Mouse (Mus musculus): ENCODE data around the gene Rasl11a.
"Not testable (repeated sequence)": the region's sequence is repeated elsewhere in the genome, so short reads cannot be mapped to it uniquely, and the experiment has no call there.

Rasl11a gene

GRCm38 (mm10) chr5:146844301-146844941 lies 450 bp upstream of the Rasl11a start:
- DNase-seq (ENCODE audit: low spot score), result no peak

GRCm38 (mm10) chr5:146846489-146846888 lies 1.6 kb downstream of the Rasl11a start:
- DNase-seq (ENCODE audit: low spot score), result no peak

GRCm38 (mm10) chr5:146848936-146849582 lies 4.2 kb downstream of the Rasl11a start:
- DNase-seq (ENCODE audit: low spot score), result no peak

DNA sequence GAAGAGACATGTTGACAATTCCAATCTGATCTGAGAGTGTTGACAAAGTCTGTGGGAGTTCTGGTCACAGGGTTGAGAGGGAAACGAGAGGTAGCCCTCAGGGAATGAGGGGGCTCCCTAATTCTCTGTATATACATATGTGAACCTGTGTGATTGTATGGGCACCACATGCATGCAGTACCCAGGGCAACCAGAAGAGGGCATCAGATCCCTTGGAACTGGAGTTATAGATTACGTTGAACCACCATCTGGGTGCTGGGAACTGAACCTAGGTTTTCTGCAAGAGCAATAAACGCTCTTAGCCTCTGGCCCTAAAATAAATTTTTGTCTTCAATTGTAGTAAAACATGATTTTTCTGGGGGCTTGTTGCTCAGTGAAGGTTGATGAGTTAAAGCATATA lies 11.2 kb downstream of the Rasl11a start:
- DNase-seq (ENCODE audit: low spot score), result no peak

GRCm38 (mm10) chr5:146857620-146858019 lies 12.7 kb downstream of the Rasl11a start:
- no peak for DNase-seq (ENCODE audit: low spot score)

- no peak for DNase-seq (ENCODE audit: low spot score)
Observed at GRCm38 (mm10) chr5:146858772-146859171, 13.9 kb downstream of the Rasl11a start.

DNA sequence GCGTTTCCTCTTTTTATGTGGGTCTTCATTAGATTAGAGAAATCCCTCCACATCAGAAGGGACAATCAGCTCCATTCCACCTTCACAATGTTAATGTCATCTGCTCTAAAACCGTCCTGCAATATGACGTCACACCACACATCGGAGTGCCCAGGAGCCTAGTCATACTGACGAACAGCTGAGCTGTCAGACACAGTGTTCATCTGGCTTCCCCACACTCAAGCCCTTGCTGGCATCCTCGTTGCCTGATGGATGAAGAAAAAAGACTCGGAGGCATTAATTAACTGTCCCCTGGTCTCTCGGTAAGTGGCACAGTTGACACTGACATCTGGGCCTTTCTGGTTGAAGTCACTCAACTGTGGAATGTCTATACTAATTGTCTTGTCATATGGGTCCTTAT lies 14.4 kb downstream of the Rasl11a start:
- no peak for DNase-seq (ENCODE audit: low spot score)

- no peak for DNase-seq (ENCODE audit: low spot score)
Observed at GRCm38 (mm10) chr5:146860222-146860998, 15.5 kb downstream of the Rasl11a start.

DNA sequence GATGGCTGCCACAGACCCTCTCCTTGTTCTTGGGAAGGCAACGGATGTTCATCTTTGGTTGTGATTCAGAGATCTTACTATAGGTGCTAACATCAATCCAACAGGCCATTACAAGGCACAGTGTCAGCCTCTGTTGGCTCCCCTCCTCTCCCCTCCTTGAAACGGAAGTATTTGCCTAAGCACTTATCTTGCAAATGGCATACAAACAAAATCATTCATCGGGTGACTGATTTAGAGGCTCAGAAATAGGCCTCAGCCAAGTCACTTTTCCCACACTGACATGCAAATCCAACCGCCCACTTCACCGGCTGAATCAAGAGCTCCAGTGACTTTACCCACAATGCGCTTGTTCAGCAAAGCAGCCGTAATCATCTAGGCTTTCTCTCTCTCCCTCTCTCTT lies 16.7 kb downstream of the Rasl11a start:
- no peak for DNase-seq (ENCODE audit: low spot score)

DNA sequence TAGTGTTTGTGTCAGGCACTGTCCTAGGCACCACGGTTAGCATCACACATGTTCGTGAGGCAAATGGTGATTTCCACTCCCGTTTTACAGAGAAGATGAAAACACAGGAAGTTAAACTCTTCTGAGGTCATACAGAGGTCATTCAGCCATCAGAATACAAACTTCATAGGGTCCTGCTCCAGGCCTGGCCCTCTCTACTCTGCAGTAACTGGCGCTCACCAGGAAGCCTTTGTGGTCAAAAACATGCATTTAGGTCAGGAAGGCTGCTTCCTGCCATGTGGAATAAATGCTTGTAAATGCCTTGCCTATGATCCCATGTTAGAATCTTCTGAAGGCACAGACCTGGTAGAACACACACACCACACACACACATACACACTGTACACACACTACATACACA lies 20.6 kb downstream of the Rasl11a start:
- no peak for DNase-seq (ENCODE audit: low spot score)

GRCm38 (mm10) chr5:146866277-146866676 lies 21.4 kb downstream of the Rasl11a start:
- no peak for DNase-seq (ENCODE audit: low spot score)

DNA sequence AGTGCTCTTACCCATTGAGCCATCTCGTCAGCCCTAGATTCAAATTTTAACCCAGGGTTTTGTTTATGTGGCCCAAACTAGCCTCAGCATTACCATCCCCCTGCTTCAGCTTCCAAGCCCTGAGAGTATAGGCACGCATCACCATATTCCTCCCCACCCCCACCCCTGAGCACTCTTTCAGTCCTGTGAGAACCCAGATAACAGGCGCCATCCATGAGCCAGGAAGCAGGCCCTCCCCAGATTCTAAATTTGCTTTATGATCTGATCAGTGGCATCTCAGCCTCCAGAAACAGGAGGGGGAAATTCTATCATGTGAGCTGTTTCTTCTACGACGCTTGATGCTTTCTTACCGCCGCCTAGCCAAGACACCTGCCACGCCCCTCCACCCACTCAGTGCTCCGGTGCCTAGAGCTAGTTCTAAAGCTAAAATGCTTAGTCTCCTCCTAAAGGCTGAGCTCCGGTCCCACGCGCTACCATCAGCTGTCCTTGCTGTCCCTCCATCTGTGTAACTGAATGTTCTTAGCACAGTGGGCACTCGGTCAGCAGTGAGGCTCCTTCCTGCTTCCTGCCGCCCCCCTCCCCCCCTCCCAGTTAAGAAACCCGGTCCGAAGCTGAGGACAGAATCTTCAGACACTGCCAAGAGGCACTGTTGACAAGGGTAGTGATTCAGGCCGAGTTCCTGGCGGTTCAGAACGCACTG lies 22.5 kb downstream of the Rasl11a start:
- DNase-seq (ENCODE audit: low spot score), result no peak

GRCm38 (mm10) chr5:146867946-146868314 lies 23.1 kb downstream of the Rasl11a start:
- DNase-seq (ENCODE audit: low spot score), result no peak

DNA sequence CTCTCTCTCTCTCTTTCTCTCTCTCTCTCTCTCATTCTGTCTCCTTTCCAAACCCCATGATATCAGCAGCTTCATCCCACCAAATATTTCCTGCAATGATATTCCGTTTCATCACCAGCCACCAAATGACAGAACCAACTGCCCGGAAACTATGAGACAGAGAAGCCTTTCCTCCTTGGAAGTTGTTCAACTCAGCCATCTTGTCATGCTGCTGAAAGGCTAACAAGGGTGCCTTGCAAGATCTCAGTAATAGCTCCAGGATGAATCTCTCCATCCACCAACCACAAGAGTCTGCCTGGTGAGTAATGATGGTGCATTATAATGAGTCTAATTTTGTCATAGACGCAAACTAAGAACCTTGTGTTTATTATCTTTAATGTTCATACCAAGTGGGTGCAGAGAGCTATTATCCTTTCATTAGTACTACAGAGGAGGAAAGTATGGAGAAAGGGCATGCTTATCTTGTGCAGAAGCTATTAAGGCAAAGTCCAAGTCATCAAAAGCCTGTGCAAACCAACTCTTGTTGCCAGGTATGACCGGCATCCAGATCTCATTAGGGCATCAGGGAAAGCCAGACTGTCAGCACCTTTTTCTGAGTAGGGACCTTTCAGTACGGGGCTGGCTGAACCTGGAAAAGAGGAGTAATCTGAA lies 28.2 kb downstream of the Rasl11a start:
- no peak for DNase-seq (ENCODE audit: low spot score)

- DNase-seq (ENCODE audit: low spot score), result no peak
Observed at GRCm38 (mm10) chr5:146876024-146876423, 31.2 kb downstream of the Rasl11a start.

DNA sequence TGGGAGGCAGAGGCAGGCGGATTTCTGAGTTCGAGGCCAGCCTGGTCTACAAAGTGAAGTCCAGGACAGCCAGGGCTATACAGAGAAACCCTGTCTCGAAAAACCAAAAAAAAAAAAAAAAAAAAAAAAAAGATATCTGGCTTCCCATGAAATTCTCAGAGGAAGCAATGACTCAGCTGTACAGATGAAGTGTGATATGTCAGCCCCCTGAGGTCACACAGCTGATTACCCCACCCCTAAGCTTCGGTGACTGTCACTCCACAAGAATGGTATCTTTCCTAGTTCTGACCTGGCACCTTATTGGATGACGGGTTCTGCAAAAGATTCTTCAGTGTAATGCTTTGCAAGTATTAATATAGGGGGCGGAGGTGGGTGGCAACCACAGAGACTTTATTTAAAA lies 33.0 kb downstream of the Rasl11a start:
- not testable (repeated sequence) for DNase-seq (ENCODE audit: low spot score)

DNA sequence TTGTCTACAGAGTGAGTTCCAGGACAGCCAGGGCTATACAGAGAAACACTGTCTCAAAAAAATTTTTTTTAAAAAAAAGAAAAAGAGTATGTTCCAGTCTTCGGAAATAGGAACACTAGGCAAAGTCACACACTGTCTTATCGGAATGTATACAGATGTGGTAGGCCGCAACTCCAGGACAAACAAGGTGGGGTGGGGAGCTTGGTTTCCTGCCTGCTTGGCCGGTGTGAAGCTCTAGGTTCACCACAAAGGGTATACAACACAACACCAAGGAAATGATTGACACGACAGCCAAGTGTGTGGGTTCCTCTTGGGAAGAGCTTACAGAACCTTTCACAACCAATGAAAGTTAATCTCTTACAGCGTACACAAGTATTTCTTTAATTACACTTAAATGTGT lies 37.4 kb downstream of the Rasl11a start:
- DNase-seq (ENCODE audit: low spot score), result no peak

DNA sequence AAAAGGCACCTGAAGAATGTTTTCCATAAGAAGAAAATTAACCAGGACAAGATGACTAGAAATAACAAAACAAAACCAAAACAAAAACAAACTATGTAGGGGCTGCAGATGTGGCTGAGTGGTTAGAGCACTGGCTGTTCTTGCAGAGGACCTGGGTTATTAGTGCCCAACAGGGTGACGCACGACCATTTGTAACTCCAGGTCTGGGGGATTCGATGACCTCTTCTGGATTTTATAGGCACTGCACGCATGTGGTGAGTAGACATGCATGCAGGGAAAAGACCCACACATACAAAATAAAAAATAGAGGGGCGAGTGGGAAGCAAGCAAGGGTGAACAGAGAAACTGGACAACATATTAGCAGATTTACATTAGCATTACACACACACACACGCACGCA lies 38.2 kb downstream of the Rasl11a start:
- no peak for DNase-seq (ENCODE audit: low spot score)

- DNase-seq (ENCODE audit: low spot score), result no peak
Observed at GRCm38 (mm10) chr5:146883486-146884272, 38.8 kb downstream of the Rasl11a start.

DNA sequence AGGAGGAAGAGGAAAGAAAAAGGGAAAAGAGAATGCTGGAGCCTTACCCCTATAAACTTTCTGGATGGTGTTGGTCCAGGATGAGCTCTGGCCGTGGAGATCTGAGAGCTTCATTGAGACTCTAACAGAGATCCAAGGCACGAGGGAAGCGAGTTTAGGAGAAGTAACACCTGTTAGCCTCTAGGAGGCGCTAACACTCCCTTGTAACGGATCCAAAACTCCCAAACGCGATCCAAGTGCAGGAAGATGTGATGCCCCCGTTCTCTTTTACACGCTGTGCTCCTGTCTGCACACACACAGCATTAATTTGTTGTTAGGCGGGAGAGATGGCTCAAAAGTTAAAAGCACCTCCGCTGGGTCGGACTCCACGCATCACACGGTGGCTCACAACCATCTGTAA lies 46.3 kb downstream of the Rasl11a start:
- no peak for DNase-seq (ENCODE audit: low spot score)

GRCm38 (mm10) chr5:146892904-146893303 lies 48.0 kb downstream of the Rasl11a start:
- no peak for DNase-seq (ENCODE audit: low spot score)
